Mouse (Mus musculus) heart, postnatal 25 days (tissue): ENCODE data around the gene Agbl2. TPM values are rescaled to one million over a fixed set of nuclear protein-coding genes. Genes with fewer than 3 reads are reported as not detected.
"Not testable (repeated sequence)": the region's sequence is repeated elsewhere in the genome, so short reads cannot be mapped to it uniquely, and the experiment has no call there.

ENCODE experiments used
- DNase-seq: peaks from one replicate; pipeline ENCODE4 v3.0.0; 2022; ENCODE audit warnings: low spot score
- intact Hi-C: fragments of 180-260 bp; cut with DNase I; formaldehyde crosslinking; loops from one replicate; pipeline ENCODE4 v1.15.1; 2025
- total RNA-seq, 2 experiments: library from RNA; stranded (reverse); gene quantifications; 2 replicates each; pipeline ENCODE4 v1.2.3; 2021

Gene Agbl2
- total RNA-seq, 2 experiments from 2014 or later, result 1.1 to 1.2 TPM

DNA sequence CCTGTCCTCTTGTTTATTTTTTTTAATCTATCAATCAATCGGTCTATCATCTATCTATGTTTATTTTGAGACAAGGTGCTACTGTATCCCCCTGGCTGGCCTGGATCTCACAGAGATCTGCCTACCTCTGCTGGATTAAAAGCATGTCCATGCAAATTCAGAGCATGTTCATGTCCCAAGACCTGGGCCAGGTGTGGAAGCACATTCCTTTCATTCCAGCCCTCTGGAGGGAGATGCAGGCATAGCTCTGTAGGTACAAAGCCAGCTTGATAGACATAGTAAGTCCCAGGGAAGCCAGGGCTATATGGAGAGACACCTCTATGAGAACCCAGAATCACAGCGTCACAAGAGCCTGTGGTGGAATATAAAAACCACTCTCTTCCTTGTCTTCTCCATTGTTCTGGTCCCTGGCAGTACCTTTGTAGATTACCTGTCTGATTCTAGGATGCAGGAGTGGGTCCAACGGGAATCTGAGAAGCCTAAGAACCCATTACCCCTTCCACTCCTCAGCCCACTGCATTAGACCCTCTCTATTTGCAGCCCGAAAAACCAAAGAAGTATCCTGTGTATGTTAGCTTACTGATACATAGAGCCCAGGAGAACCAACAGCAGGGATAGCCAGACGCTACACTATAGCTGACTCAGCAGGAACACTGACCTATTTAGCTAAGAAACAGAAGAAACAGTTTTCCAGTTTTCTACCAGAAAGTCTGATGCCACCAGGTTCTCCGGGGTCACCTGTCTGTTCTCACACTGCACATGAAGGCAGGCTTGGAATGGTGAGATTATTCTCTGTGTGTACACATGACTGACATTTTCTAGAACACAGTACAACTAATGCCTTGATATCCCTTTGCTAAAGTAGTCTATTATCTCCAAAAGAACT, 26.0 kb downstream of the Agbl2 start:
- intact Hi-C loops, result no loop called here
- no peak for DNase-seq

DNA sequence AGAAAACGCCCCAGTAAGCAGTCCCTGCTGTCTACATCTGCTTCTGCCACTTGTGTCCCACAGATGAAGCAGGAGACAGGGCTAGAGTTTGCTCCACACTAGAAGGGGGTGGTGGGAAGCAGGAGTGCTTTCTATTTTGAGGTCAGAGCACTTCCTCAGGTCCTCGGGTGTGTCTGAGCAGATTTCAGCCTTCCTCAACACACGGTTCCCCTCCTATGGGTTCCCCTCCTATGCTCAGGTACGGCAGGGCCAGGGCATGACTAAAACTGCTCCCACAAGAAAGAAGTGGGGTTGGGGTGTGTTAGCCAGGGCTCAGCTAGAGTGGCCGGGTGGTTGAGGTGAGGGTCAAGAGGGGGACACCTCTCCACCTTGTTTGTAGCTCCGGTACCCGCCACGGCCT, 28.2 kb downstream of the Agbl2 start:
- no peak for DNase-seq
- intact Hi-C loops, result no loop called here

DNA sequence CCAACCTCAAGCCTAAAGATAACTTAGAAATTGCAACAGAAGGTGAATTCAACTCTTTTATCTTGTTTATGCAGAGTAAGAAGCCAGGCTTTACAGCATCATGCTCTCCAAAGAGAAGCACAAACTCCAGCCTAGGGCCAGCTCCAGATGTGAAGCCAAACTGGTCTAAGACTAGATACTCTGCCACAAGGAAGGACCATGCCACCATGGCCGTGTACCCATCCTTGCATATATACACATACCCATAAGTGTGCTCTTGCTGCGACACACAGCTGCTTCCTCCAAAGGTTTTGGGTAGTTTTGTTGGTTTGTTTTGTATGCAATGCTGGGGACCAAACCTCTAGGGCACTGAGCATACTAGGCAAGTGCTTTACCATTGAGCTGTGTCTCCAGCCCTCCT, 32.7 kb downstream of the Agbl2 start:
- no peak for DNase-seq
- intact Hi-C loops, result no loop called here

DNA sequence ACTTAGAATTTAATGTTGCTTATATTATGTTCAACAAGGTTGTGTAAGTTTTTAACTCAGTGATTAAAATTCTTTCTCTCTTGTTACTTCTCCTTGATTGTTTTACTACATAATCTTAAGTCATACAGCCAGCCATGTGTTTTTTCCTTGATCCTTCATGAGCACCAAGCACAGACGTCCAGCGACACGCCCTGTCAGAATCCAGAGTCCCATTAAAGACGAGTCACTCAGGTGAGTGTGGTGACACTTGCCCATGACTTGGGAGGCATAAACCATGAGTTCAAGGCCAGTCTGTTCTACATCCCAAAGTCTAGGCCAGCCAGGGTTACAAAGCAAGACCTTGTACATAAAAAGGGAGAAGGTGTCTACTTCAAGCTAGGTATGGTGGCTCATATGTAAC, 33.6 kb downstream of the Agbl2 start:
- DNase-seq, result no peak
- intact Hi-C loops, result no loop called here

DNA sequence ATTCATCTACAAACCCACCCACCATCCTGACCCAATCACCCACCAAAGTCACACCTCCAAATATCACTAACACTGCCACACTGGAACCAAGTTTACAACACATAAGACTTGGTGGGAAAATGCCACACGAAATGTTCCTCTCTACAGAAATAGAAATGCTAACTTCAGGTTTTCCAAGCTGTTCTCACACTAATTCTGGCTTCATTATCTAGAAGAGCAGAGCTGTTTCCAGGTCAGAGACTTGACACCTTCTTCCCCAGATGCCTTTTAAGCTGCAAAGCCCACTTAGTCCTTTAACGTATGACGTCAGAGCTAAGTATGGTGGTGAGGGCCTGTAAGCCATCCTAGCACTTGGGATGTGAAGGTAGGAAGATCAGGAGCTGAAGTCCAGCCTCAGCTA, 36.2 kb downstream of the Agbl2 start:
- DNase-seq, result no peak
- intact Hi-C loops, result no loop called here

DNA sequence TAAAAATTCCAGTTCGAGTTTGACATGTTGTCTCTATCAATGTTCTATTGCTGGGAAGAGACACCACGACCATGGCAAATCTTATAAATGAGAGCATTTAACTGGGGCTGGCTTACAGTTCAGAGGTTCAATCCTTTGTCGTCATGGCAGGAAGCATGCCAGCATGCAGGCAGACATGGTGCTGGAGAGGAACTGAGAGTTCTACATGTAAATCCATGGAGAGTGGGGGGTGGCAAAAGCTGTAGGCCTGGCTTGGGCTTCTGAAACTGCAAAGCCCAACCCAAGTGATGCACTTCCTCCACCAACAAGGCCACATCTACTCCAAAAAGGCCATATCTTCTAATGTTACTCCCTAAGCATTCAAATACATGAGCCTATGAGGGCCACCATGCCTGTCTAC, 38.4 kb downstream of the Agbl2 start:
- intact Hi-C loops, result no loop called here

DNA sequence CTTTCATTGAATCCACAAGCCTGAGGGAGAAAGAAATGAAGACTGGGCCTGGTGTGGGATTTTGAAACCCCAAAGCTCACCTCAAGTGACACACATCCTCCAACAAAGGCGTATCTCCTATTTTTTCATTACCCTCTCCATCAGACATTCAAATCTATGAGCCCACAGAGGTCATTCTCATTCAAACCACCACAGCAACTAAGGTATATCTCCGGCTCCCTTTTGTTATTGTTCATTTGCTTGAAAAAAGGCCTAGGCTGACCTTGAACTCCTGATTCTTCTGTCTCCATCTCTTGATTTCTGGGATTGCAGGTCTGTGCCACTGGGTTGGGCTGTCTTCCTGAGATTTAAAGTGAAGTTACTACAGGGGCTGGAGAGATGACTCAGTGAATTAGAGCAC, 40.5 kb downstream of the Agbl2 start:
- intact Hi-C loops, result no loop called here
- no peak for DNase-seq

More for the DNA sequence above, 38.4 kb downstream of the Agbl2 start:
- DNase-seq, result no peak

DNA sequence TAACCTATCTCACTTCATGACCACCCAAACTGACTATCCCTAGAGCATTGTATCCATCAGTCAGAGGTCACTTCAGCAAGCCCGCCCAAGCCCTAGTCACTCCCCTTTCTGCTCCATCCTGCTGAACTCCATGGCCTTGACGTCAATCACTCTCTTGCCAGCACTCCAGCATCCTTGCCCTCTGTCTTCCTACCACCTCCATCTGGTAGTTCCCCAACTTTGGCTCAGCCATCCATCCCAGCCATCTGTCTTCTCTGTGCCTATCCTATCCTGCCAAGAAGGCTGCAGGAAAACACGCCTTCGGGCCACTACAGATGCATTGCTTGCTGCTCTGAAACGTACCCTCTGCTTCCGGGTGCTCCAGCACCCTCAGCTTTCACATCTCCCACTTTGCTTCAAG, 41.3 kb downstream of the Agbl2 start:
- intact Hi-C loops, result no loop called here
- DNase-seq, result no peak

DNA sequence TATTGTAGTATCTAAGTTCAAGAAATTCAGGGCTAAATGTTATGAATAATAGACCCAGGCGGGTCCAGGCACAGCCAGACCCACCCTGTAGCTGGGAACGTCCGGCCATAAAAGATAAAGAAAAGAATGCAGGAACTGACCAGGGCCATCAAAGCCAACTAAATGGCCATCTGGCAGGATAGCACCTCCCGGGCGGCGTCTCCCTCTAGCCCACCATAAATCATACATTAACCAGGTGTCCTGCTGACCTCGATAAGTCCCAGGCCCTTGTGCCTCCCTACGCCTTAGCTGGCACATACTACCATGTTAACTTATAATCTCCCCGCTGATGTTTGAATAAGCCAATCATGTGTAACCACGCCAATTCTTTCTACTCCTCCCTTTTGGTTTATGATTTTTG, 42.0 kb downstream of the Agbl2 start:
- intact Hi-C loops, DNase-seq: not testable (repeated sequence)

DNA sequence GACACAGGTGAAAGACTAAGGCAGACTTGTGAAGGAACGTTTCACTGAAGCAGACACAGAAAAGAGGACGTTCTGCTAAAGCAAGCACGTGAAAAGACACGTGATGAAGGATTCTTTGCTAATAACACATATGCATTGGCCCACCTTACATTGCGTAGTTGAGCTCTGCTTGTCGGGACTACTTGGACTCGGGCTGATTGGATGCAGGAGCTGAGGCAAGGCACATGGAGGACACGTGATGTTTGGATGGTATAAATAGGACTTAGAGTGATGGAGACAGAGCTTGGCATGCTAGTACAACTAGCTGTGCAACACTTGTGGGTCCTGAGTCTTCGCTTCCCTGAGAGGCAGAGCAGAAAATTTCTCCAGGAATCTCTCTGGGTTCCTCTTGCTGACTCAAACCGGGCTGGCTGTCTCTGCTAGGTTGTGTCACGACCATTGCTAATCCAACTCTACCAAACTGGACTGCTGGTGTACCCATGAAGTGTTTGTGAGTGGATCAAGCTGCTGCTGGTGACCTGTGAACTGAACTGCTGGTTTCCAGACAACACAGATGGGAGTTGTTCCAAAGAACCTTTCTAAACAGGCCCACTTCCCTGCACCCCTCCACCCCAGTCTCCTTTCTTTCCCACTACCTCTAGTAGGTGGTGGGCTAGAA, 43.1 kb downstream of the Agbl2 start:
- intact Hi-C loops, result no loop called here
- DNase-seq, result no peak

DNA sequence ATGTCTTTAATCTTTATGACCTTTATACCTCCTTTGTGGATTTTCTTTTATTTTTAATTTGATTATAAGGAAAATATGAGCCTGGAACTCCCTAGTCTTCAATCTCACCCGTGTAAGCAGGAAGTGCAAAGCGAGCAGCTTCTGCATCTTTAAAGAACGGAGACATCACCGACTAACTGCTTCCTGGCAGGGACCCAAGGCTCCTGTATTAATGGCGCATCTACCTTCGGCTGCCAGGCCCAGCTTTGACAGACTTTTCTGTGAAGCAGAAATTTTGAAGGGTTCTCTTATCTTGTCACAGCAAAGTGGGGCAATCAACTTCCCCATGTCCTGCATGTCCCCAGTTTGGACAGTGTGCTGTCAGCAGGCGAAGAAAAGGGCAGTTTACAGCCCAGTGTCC, 46.2 kb downstream of the Agbl2 start:
- no peak for DNase-seq
- intact Hi-C loops, result no loop called here

DNA sequence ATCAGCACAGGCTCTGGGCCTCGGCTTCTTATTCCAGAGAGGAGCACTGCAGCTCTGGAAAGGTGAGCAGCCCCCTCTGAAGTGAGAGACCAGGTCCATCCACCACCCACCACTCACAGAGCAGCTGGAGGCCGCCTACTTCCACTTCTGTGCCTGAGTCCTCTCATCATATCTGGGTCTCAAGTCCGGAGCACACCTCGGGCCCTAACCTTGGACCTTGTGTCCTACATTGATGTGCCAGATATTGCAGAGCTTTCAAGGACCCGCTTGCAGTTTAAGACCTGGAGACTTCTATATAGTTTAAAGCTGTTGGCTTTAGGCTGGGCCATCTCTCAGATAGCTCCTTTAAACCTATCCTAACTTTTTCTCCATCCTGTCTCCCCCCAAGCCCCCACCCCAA, 51.0 kb downstream of the Agbl2 start:
- intact Hi-C loops, result no loop called here
- DNase-seq, result no peak

DNA sequence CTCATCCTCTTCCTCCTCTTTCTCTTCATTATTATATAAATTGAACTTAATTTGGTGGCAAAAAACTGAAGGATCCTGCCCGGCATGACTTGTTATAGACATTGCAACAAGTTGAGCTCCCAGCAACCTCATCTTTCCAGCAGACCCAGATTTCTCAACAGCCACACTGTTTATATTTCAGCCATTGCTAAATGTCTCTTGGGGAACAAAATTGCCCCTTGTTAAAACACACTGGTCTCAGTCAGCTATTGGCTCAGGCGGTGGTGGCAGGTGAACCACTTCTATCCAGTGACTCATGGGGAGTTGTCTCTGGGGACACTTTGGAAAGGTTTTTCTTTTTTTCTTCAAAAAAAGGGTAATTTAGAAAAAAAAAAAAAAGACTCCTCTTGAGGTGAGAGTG, 56.1 kb downstream of the Agbl2 start:
- no peak for DNase-seq
- intact Hi-C loops, result no loop called here

DNA sequence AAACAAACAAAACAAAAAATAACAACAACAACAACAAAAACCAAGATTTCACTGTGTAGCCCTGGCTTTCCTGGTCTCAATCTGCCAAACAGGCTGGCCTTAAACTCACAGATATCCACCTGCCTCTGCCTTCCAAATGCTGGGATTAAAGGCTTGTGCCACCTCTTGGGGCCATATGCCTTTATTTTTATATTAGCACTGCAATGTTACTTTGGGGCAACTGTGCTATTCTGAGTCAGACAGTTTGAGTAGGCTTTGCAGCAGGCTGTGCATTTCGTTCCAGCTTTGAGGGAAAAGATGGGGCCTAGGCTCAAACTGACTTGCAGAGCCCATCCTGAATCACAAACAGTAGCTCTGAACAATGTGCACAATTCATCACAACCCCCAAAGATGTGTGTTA, 61.1 kb downstream of the Agbl2 start:
- DNase-seq, result no peak
- intact Hi-C loops, result no loop called here

DNA sequence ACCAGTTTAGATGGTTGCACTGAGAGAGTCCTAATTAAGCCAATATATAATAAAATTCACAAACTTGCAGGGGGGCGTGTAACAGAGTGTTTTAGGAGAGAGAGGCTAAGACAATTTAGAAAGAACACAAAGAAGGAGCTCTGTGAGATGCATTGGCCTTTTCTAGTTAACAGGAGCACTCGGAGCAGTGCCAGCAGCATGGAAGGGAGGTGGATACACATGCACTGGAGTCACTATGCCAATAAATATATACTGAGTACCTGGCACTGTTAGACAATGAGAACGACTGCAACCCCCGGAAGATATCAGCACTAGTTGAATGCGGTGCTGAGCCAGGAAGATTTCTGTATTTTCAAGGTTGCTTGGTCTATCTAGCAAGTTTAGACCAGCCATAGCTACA, 61.7 kb downstream of the Agbl2 start:
- intact Hi-C loops, result no loop called here
- DNase-seq, result no peak

DNA sequence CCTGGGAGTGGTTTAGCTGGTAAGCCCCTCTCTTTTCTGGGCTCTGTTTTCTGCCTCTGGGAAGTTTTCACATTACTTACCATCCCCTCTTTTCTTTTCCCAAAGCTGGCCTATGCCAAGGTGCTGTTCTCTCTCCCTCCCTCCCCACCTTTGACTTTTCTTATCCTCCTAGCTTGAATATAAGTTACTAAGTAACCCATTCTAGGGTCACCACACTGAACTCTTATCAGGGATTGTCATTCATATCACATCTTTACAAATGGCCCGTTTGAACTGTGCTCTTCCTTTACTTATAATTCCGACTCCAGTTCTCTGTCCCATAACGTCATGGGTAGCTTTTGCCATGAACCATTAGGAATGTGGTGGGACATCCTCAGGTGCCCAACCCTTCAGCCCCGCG, 62.7 kb downstream of the Agbl2 start:
- intact Hi-C loops, result no loop called here
- no peak for DNase-seq

DNA sequence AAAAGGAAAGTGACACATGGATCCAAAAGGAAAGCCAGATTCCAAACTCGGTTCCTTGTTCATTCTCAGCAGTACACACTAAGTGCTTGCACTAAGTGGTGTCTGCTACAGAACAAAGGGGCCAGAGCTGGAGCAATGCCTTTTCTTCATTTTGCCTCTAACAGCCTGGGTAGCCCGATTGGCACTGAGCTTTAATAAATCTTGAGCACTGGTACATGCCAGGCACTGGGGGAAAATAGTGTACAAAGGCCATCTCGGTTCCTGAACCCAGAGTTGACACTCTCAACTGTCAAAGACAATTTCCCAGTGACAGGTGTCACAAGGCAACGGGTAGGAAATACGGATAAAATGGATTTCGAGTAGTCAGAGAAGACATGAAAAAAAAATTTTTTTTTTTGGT, 63.6 kb downstream of the Agbl2 start:
- DNase-seq, result no peak
- intact Hi-C loops, result no loop called here

DNA sequence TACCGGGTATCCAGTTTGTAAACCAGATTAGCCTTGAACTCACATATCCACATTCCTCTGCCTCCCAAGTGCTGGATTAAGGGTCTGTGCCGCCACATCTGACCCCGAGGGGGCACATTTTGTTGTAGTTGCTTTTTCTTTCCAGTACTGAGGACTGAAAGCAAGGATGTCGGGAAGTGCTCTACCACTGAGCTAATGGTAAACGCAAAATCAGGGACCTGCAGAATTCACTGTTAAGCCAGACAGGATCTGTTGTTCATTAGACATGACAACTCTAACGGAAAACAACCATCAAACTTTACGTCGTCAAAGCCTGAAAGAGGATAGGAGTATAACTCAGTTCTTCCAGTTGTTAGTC, 64.0 kb downstream of the Agbl2 start:
- DNase-seq, result peak; percentile 2
- intact Hi-C loops, result no loop called here

DNA sequence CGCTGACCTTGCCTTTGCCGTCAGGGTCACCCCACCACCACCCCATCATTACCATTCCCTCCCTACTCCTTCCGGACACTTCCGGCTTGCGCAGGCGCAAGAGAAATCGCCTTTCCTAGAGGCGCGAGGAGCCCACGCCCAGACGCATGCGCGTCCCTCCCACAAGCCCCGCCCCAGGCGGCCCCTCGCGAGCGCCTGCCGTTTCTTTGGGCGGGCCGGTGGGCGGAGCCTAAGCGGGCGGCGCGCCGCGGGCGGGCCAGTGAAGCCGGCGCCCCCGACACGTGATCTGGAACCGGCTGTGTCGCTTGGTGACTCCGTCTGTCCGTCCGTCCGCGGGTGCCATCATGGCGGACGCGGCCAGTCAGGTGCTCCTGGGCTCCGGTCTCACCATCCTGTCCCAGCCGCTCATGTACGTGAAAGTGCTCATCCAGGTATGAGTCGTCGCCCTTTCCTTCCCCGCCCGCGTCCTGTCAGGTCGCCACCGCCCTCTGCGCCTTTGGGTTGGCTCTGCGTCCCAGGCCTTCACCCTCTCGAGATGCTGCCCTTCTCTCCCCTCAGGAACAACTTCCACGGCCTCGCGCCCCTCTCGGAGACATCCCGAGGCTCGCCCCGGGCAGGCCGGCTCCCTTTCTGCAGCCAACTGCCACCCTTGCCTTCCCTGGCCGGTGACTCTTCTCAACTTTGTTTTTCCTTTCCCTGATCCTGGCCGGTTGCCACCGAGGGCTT, 64.6 kb downstream of the Agbl2 start, which contains the start of gene Mtch2:
Gene Mtch2 (plus strand): TSS at position 201 of the 726 bp plus-strand sequence.
- intact Hi-C loops, result no loop called here
- DNase-seq, result peak; percentile 97

DNA sequence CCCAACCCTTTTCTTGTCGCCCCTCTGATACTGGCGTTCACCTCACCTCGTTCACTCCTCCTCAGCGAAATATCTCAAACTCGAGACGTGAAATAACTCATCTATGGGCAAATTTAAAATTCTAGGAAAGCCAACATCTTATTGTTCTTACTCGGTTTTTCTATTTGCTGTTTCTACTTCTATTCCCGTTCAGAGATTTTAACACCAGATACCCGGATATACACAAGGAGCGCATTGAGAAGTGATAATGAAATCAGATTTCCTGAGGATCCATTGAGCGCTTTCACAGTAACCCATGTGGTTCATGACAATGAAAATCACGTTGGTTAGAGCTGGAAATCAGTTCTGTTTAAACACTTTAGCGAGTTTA, 65.1 kb downstream of the Agbl2 start:
- intact Hi-C loops, result no loop called here
- no peak for DNase-seq

DNA sequence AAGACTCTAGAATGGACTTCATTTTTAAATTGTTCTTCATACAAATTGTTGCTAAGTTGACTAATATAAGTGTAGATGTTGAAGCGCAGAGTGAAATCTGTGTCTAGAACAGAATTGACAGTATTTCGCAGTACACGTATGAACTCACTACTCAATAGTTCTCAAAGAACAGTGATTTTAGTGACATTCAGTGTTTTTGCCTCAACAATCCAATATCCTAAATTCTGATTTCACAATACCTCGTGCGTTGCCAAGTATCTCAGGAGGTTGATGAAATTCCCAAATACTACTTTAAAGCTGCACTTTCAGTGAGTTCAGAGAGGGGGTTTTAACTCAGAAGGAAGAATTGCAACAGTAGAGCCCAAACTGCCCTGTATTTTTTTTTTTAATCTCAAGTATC, 65.8 kb downstream of the Agbl2 start:
- intact Hi-C loops, result no loop called here
- no peak for DNase-seq
